Mouse (Mus musculus) midbrain, embryonic 11.5 days (tissue): ENCODE data around the gene Gabbr2. TPM values are rescaled to one million over a fixed set of nuclear protein-coding genes. Genes with fewer than 3 reads are reported as not detected.

Experiments used
- ATAC-seq: fragments of 200-750 bp; cut with Nextera tagmentation; 2 replicates; pipeline ENCODE4 v1.8.0; 2017; ENCODE audit warnings: moderate TSS enrichment, moderate library complexity; ENCODE audit not compliant: low FRiP score
- DNase-seq: peaks from one replicate; pipeline ENCODE4 v3.0.0; 2015; ENCODE audit warnings: low spot score; ENCODE audit errors: missing footprints
- H3K27ac ChIP-seq: fragments of 300-500 bp; sonication (generic); 2 replicates; pipeline ENCODE4 v1.5.1; 2014; ENCODE audit warnings: low read depth, low read length
- H3K27me3 ChIP-seq: fragments of 300-500 bp; sonication (generic); 2 replicates; pipeline ENCODE4 v1.6.1; 2014; ENCODE audit warnings: mild to moderate bottlenecking, low read length, moderate library complexity, mixed read lengths; ENCODE audit not compliant: control insufficient read depth, insufficient read depth
- H3K36me3 ChIP-seq: fragments of 300-500 bp; sonication (generic); 2 replicates; pipeline ENCODE4 v1.6.1; 2014; ENCODE audit warnings: mild to moderate bottlenecking, low read length, moderate library complexity, mixed read lengths; ENCODE audit not compliant: control insufficient read depth, insufficient read depth
- H3K4me1 ChIP-seq: fragments of 300-500 bp; sonication (generic); 2 replicates; pipeline ENCODE4 v1.6.1; 2014; ENCODE audit warnings: low read length; ENCODE audit not compliant: control insufficient read depth, insufficient read depth
- H3K4me2 ChIP-seq: fragments of 300-500 bp; sonication (generic); 2 replicates; pipeline ENCODE4 v1.6.1; 2014; ENCODE audit warnings: mild to moderate bottlenecking, moderate library complexity
- H3K4me3 ChIP-seq: fragments of 300-500 bp; sonication (generic); 2 replicates; pipeline ENCODE4 v1.5.1; 2014; ENCODE audit warnings: low read depth, low read length
- H3K9ac ChIP-seq: fragments of 300-500 bp; sonication (generic); 2 replicates; pipeline ENCODE4 v1.6.1; 2014; ENCODE audit warnings: low read length
- H3K9me3 ChIP-seq: fragments of 300-500 bp; sonication (generic); 2 replicates; pipeline ENCODE4 v1.6.1; 2016; ENCODE audit warnings: low read length; ENCODE audit not compliant: control insufficient read depth
- WGBS: fragments of 180-500 bp; shearing (Covaris S2); extraction: QIAGEN DNeasy Blood & Tissue Kit; methylation state at CpG from one replicate; pipeline ENCODE4 v1.1.7; 2014; 5-methylcytosine and 5-hydroxymethylcytosine counted together
- polyA plus RNA-seq: library from polyadenylated mRNA; unstranded; fragments of >200 nt; fragmentation: Nextera tagmentation; extraction: Ambion mirVana; gene quantifications from 2 replicates; pipeline ENCODE4 v1.2.1, GENCODE M21; 2014

Gene Gabbr2
- polyA plus RNA-seq, 1 experiment from 2014 or later, result 0.38 TPM

DNA sequence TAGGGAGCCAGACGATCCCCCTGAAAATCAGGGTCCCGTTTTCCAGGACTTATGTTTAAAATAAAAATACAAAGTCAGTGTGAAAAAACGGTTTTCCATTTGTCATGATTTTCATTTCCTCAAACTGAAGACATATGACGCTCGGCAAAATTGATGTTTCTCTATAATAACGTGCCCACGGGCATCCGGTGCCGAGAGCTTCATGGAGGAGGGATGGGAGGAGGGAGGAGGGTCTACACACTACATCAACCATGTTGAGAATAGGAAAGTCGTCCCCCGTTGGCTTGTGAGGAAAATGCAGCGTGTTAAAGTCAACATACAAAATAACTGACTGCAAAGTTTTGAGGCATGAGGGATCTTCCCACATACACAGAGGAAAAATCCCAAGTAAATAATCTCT lies 75.7 kb downstream of the Gabbr2 start:
- ATAC-seq, result no peak
- H3K27ac ChIP-seq, result no peak overlapping the region
- peak; percentile 77 for DNase-seq
- no peaks in the 10 kb centered on the region for H3K27me3 ChIP-seq
- no peaks in the 10 kb centered on the region for H3K9me3 ChIP-seq
- 91% methylated on average over 12 of the region's 12 CpGs for WGBS
- H3K4me3 ChIP-seq, result no peak overlapping the region
- no peak overlapping the region for H3K9ac ChIP-seq
- no peaks in the 10 kb centered on the region for H3K4me1 ChIP-seq
- no peaks in the 10 kb centered on the region for H3K36me3 ChIP-seq
- H3K4me2 ChIP-seq, result no peak overlapping the region

DNA sequence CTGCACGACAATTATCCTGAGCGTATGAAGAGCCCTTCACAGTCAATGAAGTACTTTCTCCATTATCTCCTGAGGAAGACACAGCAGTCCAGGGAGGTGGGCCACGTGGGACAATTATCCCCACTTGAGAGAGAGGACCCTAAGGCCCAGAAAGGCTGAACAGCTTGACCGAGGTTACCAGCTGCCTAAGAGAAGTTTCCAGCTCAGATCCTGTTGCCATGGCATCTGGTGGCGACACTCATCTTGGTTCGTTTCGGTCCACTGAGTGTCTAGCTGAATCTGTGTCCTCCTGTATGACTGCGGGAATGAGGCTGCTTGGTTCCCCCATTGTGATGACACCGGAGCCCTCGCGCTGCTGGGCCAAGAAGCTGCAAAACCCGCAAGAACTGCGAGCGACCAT lies 76.2 kb downstream of the Gabbr2 start:
- DNase-seq, result peak; percentile 78
- no peaks in the 10 kb centered on the region for H3K36me3 ChIP-seq
- no peaks in the 10 kb centered on the region for H3K4me1 ChIP-seq
- no peak overlapping the region for H3K9ac ChIP-seq
- H3K9me3 ChIP-seq, result no peaks in the 10 kb centered on the region
- H3K27me3 ChIP-seq, result no peaks in the 10 kb centered on the region
- ATAC-seq, result no peak
- no peak overlapping the region for H3K4me2 ChIP-seq
- no peak overlapping the region for H3K4me3 ChIP-seq
- 71% methylated on average over 14 of the region's 14 CpGs for WGBS
- no peak overlapping the region for H3K27ac ChIP-seq

DNA sequence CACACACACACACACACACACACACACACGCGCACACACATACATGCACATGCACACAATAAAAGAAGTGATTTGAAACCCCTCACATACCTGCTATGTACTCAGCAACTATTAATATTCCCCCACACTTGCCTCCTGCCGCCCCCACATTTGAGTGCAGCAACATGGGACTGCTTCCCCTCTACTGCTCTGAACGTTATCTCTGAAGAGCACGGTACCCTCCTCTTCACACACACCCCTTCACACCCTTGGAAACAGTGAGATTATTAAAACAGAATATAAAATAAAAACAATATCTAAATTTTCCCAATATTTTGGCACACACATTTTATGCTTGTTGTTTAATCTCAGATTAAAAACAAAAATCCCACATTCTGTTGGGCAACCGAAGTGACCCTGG lies 77.1 kb downstream of the Gabbr2 start:
- no peaks in the 10 kb centered on the region for H3K36me3 ChIP-seq
- H3K9ac ChIP-seq, result no peak overlapping the region
- DNase-seq, result no peak
- no peaks in the 10 kb centered on the region for H3K9me3 ChIP-seq
- H3K4me2 ChIP-seq, result no peak overlapping the region
- H3K4me3 ChIP-seq, result no peak overlapping the region
- no peaks in the 10 kb centered on the region for H3K4me1 ChIP-seq
- no peak overlapping the region for H3K27ac ChIP-seq
- ATAC-seq, result no peak
- H3K27me3 ChIP-seq, result no peaks in the 10 kb centered on the region
- WGBS, result 90% methylated on average over 6 of the region's 6 CpGs

GRCm38 (mm10) chr4:46906036-46906691 lies 85.5 kb downstream of the Gabbr2 start:
- H3K4me1 ChIP-seq, result no peaks in the 10 kb centered on the region
- no peaks in the 10 kb centered on the region for H3K27me3 ChIP-seq
- 90% methylated on average over 3 of the region's 3 CpGs for WGBS
- ATAC-seq, result no peak
- no peak overlapping the region for H3K4me3 ChIP-seq
- H3K9ac ChIP-seq, result no peak overlapping the region
- no peaks in the 10 kb centered on the region for H3K9me3 ChIP-seq
- H3K27ac ChIP-seq, result no peak overlapping the region
- no peak overlapping the region for H3K4me2 ChIP-seq
- peak; percentile 53 for DNase-seq
- H3K36me3 ChIP-seq, result no peaks in the 10 kb centered on the region

GRCm38 (mm10) chr4:46905152-46905551 lies 86.5 kb downstream of the Gabbr2 start:
- H3K4me1 ChIP-seq, result no peaks in the 10 kb centered on the region
- peak; percentile 8 for DNase-seq
- H3K9ac ChIP-seq, result no peak overlapping the region
- H3K4me3 ChIP-seq, result no peak overlapping the region
- no peaks in the 10 kb centered on the region for H3K27me3 ChIP-seq
- no peak for ATAC-seq
- H3K9me3 ChIP-seq, result no peaks in the 10 kb centered on the region
- no peak overlapping the region for H3K4me2 ChIP-seq
- no peak overlapping the region for H3K27ac ChIP-seq
- 82% methylated on average over 3 of the region's 3 CpGs for WGBS
- H3K36me3 ChIP-seq, result no peaks in the 10 kb centered on the region

DNA sequence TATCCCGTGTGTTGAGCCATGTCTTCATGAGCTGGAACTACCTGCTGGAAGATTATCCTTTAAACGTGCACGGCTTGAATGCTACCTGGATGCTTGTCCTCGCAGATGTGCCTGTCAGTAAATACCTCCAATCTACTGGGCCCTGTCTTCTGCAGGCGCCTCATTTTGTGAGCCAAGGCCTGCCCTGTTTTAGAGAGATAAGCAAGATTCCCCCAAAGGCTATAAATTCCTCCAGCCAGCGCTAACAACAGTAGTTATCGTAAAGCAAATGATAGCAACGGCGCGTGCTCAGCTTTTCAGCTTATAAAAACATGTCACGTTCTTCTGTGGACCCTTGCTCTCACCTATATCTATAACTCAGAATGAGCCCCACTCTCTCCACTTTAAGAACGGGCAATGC lies 87.5 kb downstream of the Gabbr2 start:
- WGBS, result 89% methylated on average over 12 of the region's 12 CpGs
- H3K4me1 ChIP-seq, result no peaks in the 10 kb centered on the region
- no peak overlapping the region for H3K4me3 ChIP-seq
- ATAC-seq, result no peak
- H3K9ac ChIP-seq, result no peak overlapping the region
- H3K9me3 ChIP-seq, result no peaks in the 10 kb centered on the region
- H3K27me3 ChIP-seq, result no peaks in the 10 kb centered on the region
- H3K36me3 ChIP-seq, result no peaks in the 10 kb centered on the region
- H3K4me2 ChIP-seq, result no peak overlapping the region
- H3K27ac ChIP-seq, result no peak overlapping the region
- peak; percentile 35 for DNase-seq

DNA sequence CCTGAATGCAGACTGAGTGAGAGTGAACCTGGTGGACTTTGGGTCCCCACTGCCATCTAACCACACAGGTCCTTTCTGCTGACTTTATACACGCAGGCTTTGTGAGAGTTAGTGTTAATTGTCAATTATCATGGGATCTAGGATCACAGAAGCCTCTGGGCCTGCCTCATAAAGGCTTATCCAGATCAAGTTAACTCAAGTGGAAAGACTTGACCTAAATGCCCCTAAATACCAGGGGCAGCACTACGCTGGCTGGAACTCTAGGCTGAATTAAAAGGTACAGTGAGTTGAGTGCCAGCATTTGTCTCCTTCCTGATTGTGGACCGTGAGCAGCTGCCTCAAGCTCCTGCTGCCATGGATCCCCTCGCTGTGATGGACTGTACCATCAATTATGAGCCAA lies 93.1 kb downstream of the Gabbr2 start:
- Histone ChIP-seq H3K27ac (no peak overlapping the region), H3K4me1 (no peaks in the 10 kb centered on the region), H3K9me3 (no peaks in the 10 kb centered on the region), H3K4me2 (no peak overlapping the region), H3K27me3 (no peaks in the 10 kb centered on the region), H3K36me3 (no peaks in the 10 kb centered on the region), H3K9ac (no peak overlapping the region), H3K4me3 (no peak overlapping the region)
- 51% methylated on average over 4 of the region's 4 CpGs for WGBS
- ATAC-seq (no peak), DNase-seq (no peak)

DNA sequence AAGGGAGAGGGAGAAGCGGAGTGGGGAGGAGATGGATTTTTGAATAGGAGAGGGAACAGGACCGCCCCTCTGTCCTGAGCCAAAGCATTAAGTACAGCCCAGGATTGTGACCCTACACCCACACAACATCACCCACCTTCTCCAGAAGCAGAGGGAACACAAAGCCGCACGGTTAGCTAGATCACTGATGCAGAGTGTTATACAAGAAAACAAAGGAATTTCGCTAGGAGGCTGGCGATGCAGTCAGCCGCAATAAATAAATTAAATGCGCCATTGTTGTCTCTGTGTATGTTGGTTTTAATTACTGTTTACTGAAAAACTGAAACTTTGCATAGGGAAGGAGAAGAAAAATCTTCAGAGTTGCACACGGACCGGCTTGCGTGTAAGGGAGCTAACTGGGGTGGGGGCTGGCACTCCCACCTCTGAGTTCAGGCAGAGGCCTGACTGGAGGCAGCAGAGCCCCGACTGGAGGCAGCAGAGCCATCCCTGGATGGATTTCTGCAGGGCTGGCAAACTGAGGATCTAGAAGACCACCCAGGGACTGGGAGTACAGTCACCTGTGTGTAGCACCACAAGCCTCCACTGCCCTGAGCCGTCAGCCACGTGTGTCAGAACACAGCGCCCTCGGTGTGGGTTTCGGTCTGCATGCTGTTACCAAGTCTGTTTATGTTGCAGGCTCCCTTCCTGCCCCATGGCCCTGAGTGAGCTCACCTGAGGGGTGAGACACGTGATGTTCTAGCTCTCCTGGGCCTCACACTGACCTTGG lies 93.9 kb downstream of the Gabbr2 start:
- Histone ChIP-seq H3K36me3 (no peaks in the 10 kb centered on the region), H3K4me3 (no peak overlapping the region), H3K27ac (no peak overlapping the region), H3K4me1 (no peaks in the 10 kb centered on the region), H3K27me3 (no peaks in the 10 kb centered on the region), H3K4me2 (no peak overlapping the region), H3K9ac (no peak overlapping the region), H3K9me3 (no peaks in the 10 kb centered on the region)
- WGBS, result 59% methylated on average over 17 of the region's 18 CpGs
- DNase-seq, result no peak
- ATAC-seq, result no peak

DNA sequence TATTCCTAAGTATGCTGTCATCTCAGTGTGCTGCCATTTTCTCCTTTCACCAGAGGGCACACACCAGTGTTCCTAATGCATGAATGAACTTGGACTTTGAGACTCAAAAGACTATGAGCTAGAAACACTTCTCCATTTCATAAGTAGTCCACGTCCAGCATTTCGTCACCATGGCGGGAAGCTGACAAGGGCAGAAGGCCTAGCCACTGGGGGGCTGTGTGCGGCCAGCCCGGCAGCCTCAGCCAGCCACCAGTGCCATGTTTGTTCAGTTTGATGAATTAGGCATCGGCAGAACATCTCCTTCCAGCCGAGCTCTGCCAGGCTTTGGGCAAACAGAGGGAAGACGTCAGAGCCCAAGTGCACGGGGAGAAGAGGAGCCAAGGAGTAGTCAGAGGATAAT lies 97.5 kb downstream of the Gabbr2 start:
- no peaks in the 10 kb centered on the region for H3K4me1 ChIP-seq
- no peak overlapping the region for H3K4me3 ChIP-seq
- no peaks in the 10 kb centered on the region for H3K36me3 ChIP-seq
- WGBS, result 84% methylated on average over 9 of the region's 9 CpGs
- no peak overlapping the region for H3K4me2 ChIP-seq
- H3K27ac ChIP-seq, result no peak overlapping the region
- no peak overlapping the region for H3K9ac ChIP-seq
- DNase-seq, result no peak
- H3K9me3 ChIP-seq, result no peaks in the 10 kb centered on the region
- ATAC-seq, result no peak
- no peaks in the 10 kb centered on the region for H3K27me3 ChIP-seq
